Mouse (Mus musculus): ENCODE measurements around the gene Atp2b2. TPM values are rescaled to one million over a fixed set of nuclear protein-coding genes. Genes with fewer than 3 reads are reported as not detected.
"Not testable (repeated sequence)": the region's sequence is repeated elsewhere in the genome, so short reads cannot be mapped to it uniquely, and the experiment has no call there.

The Atp2b2 gene
- total and polyA plus RNA-seq, 2 experiments from 2014 or later = 35.4 to 96.3 TPM

DNA sequence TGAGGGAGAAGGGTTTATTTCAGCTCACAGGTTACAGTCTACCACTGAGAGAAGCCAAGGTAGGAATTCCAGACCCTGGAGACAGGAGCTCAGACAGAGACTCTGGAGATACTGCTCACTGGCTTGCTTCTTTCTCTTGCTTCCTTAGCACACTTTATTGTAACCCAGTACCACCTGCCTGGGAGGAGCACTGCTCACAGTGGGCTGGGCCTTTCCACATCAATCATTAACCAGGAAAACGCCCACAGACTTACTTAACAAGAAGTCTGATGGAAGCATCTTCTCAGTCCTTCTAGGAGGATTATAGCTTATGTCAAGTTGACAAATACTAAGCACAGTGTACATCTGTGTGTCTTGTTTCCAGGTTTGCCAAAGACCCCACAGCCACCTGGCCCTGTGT is 327.6 kb downstream of the Atp2b2 start:
- Histone ChIP-seq H3K27me3 (ENCODE audit: insufficient read depth, low read length) (no peaks in the 10 kb centered on the region), H3K36me3 (ENCODE audit: insufficient read depth, low read length) (peaks cover 57% of the 10 kb centered on the region), H3K4me2 (ENCODE audit: low read depth, low read length, poor library complexity, severe bottlenecking) (no peak overlapping the region), H3K9ac (replicated peaks; ENCODE audit: low read length, poor library complexity, severe bottlenecking) (no peak overlapping the region), H3K4me3 (ENCODE audit: low read depth, low read length) (no peak overlapping the region), H3K4me1 (ENCODE audit: insufficient read depth, low read length) (no peaks in the 10 kb centered on the region), H3K27ac (ENCODE audit: low read depth, low read length) (no peak overlapping the region), H3K9me3 (ENCODE audit: low read length) (no peaks in the 10 kb centered on the region)
- TF ChIP-seq CTCF (IDR thresholded peaks at IDR 0.05) = no peak
- no peak for DNase-seq (ENCODE audit: low spot score)
- WGBS = 92% methylated on average over 1 of the region's 1 CpGs
- no peak for ATAC-seq (ENCODE audit: low FRiP score)

DNA sequence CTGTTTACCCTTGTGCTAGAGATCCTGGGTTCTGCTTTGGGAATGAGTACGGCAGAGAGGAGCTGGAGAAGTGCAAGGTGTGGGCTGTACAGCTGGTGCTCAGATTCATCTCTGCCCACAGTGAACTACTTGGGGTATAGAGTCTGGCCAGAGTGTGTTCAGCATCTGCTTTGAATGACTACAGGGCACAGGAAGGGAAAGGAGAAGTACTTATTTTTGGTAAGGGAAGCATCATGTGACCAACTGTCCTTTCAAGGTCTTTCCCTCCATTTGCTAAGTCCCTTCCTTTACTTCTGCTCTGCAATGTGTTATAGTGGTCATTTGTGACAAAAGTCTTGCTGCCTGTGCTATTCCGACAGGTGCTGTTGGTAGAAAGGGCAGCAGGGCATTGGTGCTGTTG is 328.1 kb downstream of the Atp2b2 start:
- ATAC-seq (ENCODE audit: low FRiP score) (no peak), DNase-seq (ENCODE audit: low spot score) (no peak)
- Histone ChIP-seq H3K4me2 (ENCODE audit: low read depth, low read length, poor library complexity, severe bottlenecking) (no peak overlapping the region), H3K4me3 (ENCODE audit: low read depth, low read length) (no peak overlapping the region), H3K9ac (replicated peaks; ENCODE audit: low read length, poor library complexity, severe bottlenecking) (no peak overlapping the region), H3K4me1 (ENCODE audit: insufficient read depth, low read length) (no peaks in the 10 kb centered on the region), H3K36me3 (ENCODE audit: insufficient read depth, low read length) (peaks cover 60% of the 10 kb centered on the region), H3K27ac (ENCODE audit: low read depth, low read length) (no peak overlapping the region), H3K27me3 (ENCODE audit: insufficient read depth, low read length) (no peaks in the 10 kb centered on the region), H3K9me3 (ENCODE audit: low read length) (no peaks in the 10 kb centered on the region)
- no peak for TF ChIP-seq CTCF (IDR thresholded peaks at IDR 0.05)
- 94% methylated on average over 2 of the region's 2 CpGs for WGBS

DNA sequence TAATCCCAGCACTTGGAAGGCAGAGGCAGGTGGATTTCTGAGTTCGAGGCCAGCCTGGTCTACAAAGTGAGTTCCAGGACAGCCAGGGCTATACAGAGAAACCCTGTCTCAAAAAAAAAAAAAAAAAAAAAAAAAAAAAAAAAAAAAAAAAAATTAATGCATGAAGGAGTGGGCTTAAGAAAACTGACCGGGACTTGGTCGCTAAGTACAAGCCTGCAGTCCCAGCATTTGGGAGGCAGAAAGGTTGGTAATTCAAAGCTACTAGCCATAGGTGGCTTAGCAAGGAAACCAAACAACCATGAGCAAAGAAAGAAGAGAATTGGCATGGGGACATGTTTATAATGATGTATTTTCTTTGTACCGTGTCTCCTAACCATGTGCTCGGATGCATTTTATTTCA is 329.0 kb downstream of the Atp2b2 start:
- 94% methylated on average over 4 of the region's 5 CpGs for WGBS
- H3K27ac ChIP-seq (ENCODE audit: low read depth, low read length); H3K9ac ChIP-seq (replicated peaks; ENCODE audit: low read length, poor library complexity, severe bottlenecking); H3K4me1 ChIP-seq (ENCODE audit: insufficient read depth, low read length); H3K4me2 ChIP-seq (ENCODE audit: low read depth, low read length, poor library complexity, severe bottlenecking); H3K9me3 ChIP-seq (ENCODE audit: low read length); ATAC-seq (ENCODE audit: low FRiP score); DNase-seq (ENCODE audit: low spot score); H3K27me3 ChIP-seq (ENCODE audit: insufficient read depth, low read length); H3K4me3 ChIP-seq (ENCODE audit: low read depth, low read length): not testable (repeated sequence)
- peaks cover 65% of the 10 kb centered on the region for H3K36me3 ChIP-seq (ENCODE audit: insufficient read depth, low read length)

DNA sequence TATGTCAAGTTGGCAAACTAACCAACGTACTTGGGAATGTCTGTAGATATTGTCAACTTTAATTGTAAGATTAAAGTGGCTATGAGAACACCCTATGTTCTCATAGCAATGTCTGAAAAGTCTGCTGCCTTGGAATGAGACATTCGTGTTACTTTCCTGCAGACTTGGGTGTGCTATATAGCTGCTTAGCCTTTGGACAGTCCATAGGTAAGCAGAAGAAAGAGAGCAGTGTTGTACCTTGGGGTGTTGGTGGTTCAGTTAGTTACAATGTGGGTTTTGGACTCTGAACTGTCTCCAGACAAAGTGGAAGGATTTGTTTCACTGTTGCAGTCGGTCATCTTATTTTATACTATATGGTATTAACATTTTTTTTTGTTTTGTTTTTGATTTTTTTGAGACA is 329.7 kb downstream of the Atp2b2 start:
- WGBS = 96% methylated on average over 3 of the region's 3 CpGs
- ATAC-seq (ENCODE audit: low FRiP score) = no peak
- peaks cover 72% of the 10 kb centered on the region for H3K36me3 ChIP-seq (ENCODE audit: insufficient read depth, low read length)

GRCm38 (mm10) chr6:113697222-113698205 is 344.9 kb downstream of the Atp2b2 start:
- no peaks in the 10 kb centered on the region for H3K27me3 ChIP-seq (ENCODE audit: insufficient read depth, low read length)
- peak overlapping the region; percentile 98 for H3K4me2 ChIP-seq (ENCODE audit: low read depth, low read length, poor library complexity, severe bottlenecking)
- peak; percentile 78 for ATAC-seq (ENCODE audit: low FRiP score)
- no peak for DNase-seq (ENCODE audit: low spot score)
- peak overlapping the region; percentile 83 for H3K9ac ChIP-seq (replicated peaks; ENCODE audit: low read length, poor library complexity, severe bottlenecking)
- H3K4me3 ChIP-seq (ENCODE audit: low read depth, low read length) = peak overlapping the region; percentile 92
- WGBS = under 1% methylated on average over 93 of the region's 113 CpGs
- H3K9me3 ChIP-seq (ENCODE audit: low read length) = no peaks in the 10 kb centered on the region
- H3K36me3 ChIP-seq (ENCODE audit: insufficient read depth, low read length) = peaks cover 17% of the 10 kb centered on the region
- peak overlapping the region; percentile 84 for H3K27ac ChIP-seq (ENCODE audit: low read depth, low read length)
- TF ChIP-seq CTCF (IDR thresholded peaks at IDR 0.05) = no peak
- H3K4me1 ChIP-seq (ENCODE audit: insufficient read depth, low read length) = 0 out of 2 replicates have a peak, but pooled peaks cover 10% of the 10 kb centered on the region

More for the DNA sequence above, 329.7 kb downstream of the Atp2b2 start:
- H3K9me3 ChIP-seq (ENCODE audit: low read length) = no peaks in the 10 kb centered on the region
- H3K9ac ChIP-seq (replicated peaks; ENCODE audit: low read length, poor library complexity, severe bottlenecking) = no peak overlapping the region
- no peaks in the 10 kb centered on the region for H3K27me3 ChIP-seq (ENCODE audit: insufficient read depth, low read length)
- H3K4me1 ChIP-seq (ENCODE audit: insufficient read depth, low read length) = no peaks in the 10 kb centered on the region
- H3K27ac ChIP-seq (ENCODE audit: low read depth, low read length) = no peak overlapping the region
- no peak overlapping the region for H3K4me3 ChIP-seq (ENCODE audit: low read depth, low read length)
- no peak for TF ChIP-seq CTCF (IDR thresholded peaks at IDR 0.05)
- DNase-seq (ENCODE audit: low spot score) = no peak
- no peak overlapping the region for H3K4me2 ChIP-seq (ENCODE audit: low read depth, low read length, poor library complexity, severe bottlenecking)

- peak; percentile 38; the same call in 1 of the 2 replicates for TF ChIP-seq CTCF (IDR thresholded peaks at IDR 0.05)
- DNase-seq (ENCODE audit: low spot score) = peak; percentile 98
- Histone ChIP-seq H3K27me3 (ENCODE audit: insufficient read depth, low read length) (no peaks in the 10 kb centered on the region), H3K4me1 (ENCODE audit: insufficient read depth, low read length) (0 out of 2 replicates have a peak, but pooled peaks cover 10% of the 10 kb centered on the region), H3K27ac (ENCODE audit: low read depth, low read length) (peak within 1 kb of the TSS; percentile 84), H3K4me3 (ENCODE audit: low read depth, low read length) (peak within 1 kb of the TSS; percentile 92), H3K36me3 (ENCODE audit: insufficient read depth, low read length) (peaks cover 10% of the 10 kb centered on the region), H3K4me2 (ENCODE audit: low read depth, low read length, poor library complexity, severe bottlenecking) (peak within 1 kb of the TSS; percentile 98), H3K9ac (replicated peaks; ENCODE audit: low read length, poor library complexity, severe bottlenecking) (peak within 1 kb of the TSS; percentile 83), H3K9me3 (ENCODE audit: low read length) (no peaks in the 10 kb centered on the region)
- under 1% methylated on average over 46 of the region's 58 CpGs for WGBS
- peak; percentile 99 for ATAC-seq (ENCODE audit: low FRiP score)
These were observed 345.7 kb downstream of the Atp2b2 start, which contains the start of gene Tatdn2 for GRCm38 (mm10) chr6:113696582-113697221. TSS of gene Tatdn2 (plus strand) at chr6:113697050.

Measured in midbrain, postnatal 0 days (tissue).